Mouse (Mus musculus) heart, adult 2 months (tissue): Measurements from ENCODE around the gene Ciz1. TPM values are rescaled to one million over a fixed set of nuclear protein-coding genes. Genes with fewer than 3 reads are reported as not detected.

Source experiments
- DNase-seq, 2 experiments: peaks; one replicate each; pipeline ENCODE4 v3.0.0; 2021
- H3K27ac ChIP-seq: fragments of 200-600 bp; 2 replicates; pipeline ENCODE4 v1.8.1; 2022
- H3K27me3 ChIP-seq: fragments of 200-500 bp; 2 replicates; pipeline ENCODE4 v1.6.1; 2012; ENCODE audit warnings: mild to moderate bottlenecking, low read length, inconsistent platforms, mixed read lengths; ENCODE audit not compliant: control insufficient read depth, insufficient read depth
- H3K36me3 ChIP-seq: fragments of 200-500 bp; 2 replicates; pipeline ENCODE4 v1.6.1; 2012; ENCODE audit warnings: low read length, inconsistent platforms; ENCODE audit not compliant: control insufficient read depth, insufficient read depth
- H3K4me1 ChIP-seq: fragments of 200-500 bp; 2 replicates; pipeline ENCODE4 v1.6.1; 2011; ENCODE audit warnings: low read length; ENCODE audit not compliant: control insufficient read depth, insufficient read depth
- H3K4me3 ChIP-seq: fragments of 200-600 bp; 2 replicates; pipeline ENCODE4 v1.8.1; 2022
- H3K79me2 ChIP-seq: fragments of 200-500 bp; replicated peaks from 2 replicates; pipeline ENCODE4 v1.6.1; 2012; ENCODE audit warnings: mild to moderate bottlenecking, inconsistent platforms, low read length, moderate library complexity, mixed read lengths; ENCODE audit not compliant: control insufficient read depth, insufficient read depth
- H3K9ac ChIP-seq: fragments of 200-500 bp; 2 replicates; pipeline ENCODE4 v1.6.1; 2012; ENCODE audit warnings: low read depth, mild to moderate bottlenecking, control low read depth, inconsistent platforms, low read length, mixed read lengths
- CTCF ChIP-seq: fragments of 200-600 bp; IDR thresholded peaks from 2 replicates; pipeline ENCODE4 v1.8.1; 2022; ENCODE audit warnings: antibody characterized with exemption, mild to moderate bottlenecking, moderate library complexity
- EP300 ChIP-seq: fragments of 200-500 bp; IDR thresholded peaks from 2 replicates; pipeline ENCODE4 v1.6.1; 2011; ENCODE audit warnings: low read depth, low read length, control low read depth; ENCODE audit not compliant: insufficient read depth
- POLR2A ChIP-seq: fragments of 200-500 bp; IDR thresholded peaks from 2 replicates; pipeline ENCODE4 v1.6.1; 2011; ENCODE audit warnings: mild to moderate bottlenecking, low read depth, low read length, control low read depth; ENCODE audit not compliant: insufficient read depth
- WGBS: fragments of 180-500 bp; shearing (Covaris S2); methylation state at CpG from one replicate; pipeline ENCODE4 v1.1.7; 2018; 5-methylcytosine and 5-hydroxymethylcytosine counted together
- intact Hi-C: fragments of 180-260 bp; cut with DNase I; formaldehyde crosslinking; loops from one replicate; pipeline ENCODE4 v1.15.1; 2025
- polyA plus RNA-seq: library from polyadenylated mRNA; depleted of rRNA; stranded (reverse); fragments of >200 nt; gene quantifications from 2 replicates; pipeline ENCODE4 v1.2.3, GENCODE M21; 2012
- total RNA-seq, 2 experiments: library from RNA; stranded (reverse); gene quantifications; 2 replicates each; pipeline ENCODE4 v1.2.3; 2021

Ciz1 gene
- total and polyA plus RNA-seq, 3 experiments: 26.7 to 128 (median 29.5) TPM

GRCm38 (mm10) chr2:32319586-32320580 is 32.2 kb upstream of the Ciz1 start:
- 43% methylated on average over 9 of the region's 9 CpGs for WGBS
- Histone ChIP-seq H3K9ac (no peak overlapping the region), H3K27me3 (no peaks in the 10 kb centered on the region), H3K79me2 (no peaks in the 10 kb centered on the region), H3K36me3 (no peaks in the 10 kb centered on the region), H3K27ac (peak overlapping the region; percentile 36), H3K4me1 (peaks cover 2% of the 10 kb centered on the region; the same call in 1 of the 2 replicates), H3K4me3 (no peak overlapping the region)
- no peak for TF ChIP-seq EP300
- TF ChIP-seq POLR2A: no peak
- TF ChIP-seq CTCF: no peak
- intact Hi-C loops: no loop called here
- peak; percentile 60 to 61 for DNase-seq

GRCm38 (mm10) chr2:32320721-32321120 is 31.4 kb upstream of the Ciz1 start:
- H3K79me2 ChIP-seq: no peaks in the 10 kb centered on the region
- H3K4me1 ChIP-seq: peaks cover 2% of the 10 kb centered on the region; the same call in 1 of the 2 replicates
- H3K27ac ChIP-seq: peak overlapping the region; percentile 28; the same call in 1 of the 2 replicates
- no peaks in the 10 kb centered on the region for H3K36me3 ChIP-seq
- 67% methylated on average over 11 of the region's 11 CpGs for WGBS
- no peak for TF ChIP-seq EP300
- TF ChIP-seq CTCF: no peak
- no peak for DNase-seq
- no peak overlapping the region for H3K4me3 ChIP-seq
- intact Hi-C loops: no loop called here
- H3K27me3 ChIP-seq: no peaks in the 10 kb centered on the region
- no peak overlapping the region for H3K9ac ChIP-seq

GRCm38 (mm10) chr2:32321591-32322298 is 30.4 kb upstream of the Ciz1 start:
- Histone ChIP-seq H3K4me3 (no peak overlapping the region), H3K79me2 (no peaks in the 10 kb centered on the region), H3K27me3 (no peaks in the 10 kb centered on the region), H3K27ac (no peak overlapping the region), H3K9ac (no peak overlapping the region), H3K4me1 (peaks cover 2% of the 10 kb centered on the region; the same call in 1 of the 2 replicates), H3K36me3 (no peaks in the 10 kb centered on the region)
- WGBS: 67% methylated on average over 9 of the region's 9 CpGs
- TF ChIP-seq CTCF (no peak), EP300 (no peak), POLR2A (no peak)
- intact Hi-C loops: no loop called here
- no peak for DNase-seq

GRCm38 (mm10) chr2:32322754-32323741 is 29.1 kb upstream of the Ciz1 start:
- Histone ChIP-seq H3K36me3 (no peaks in the 10 kb centered on the region), H3K27ac (no peak overlapping the region), H3K79me2 (no peaks in the 10 kb centered on the region), H3K4me1 (no peaks in the 10 kb centered on the region; the same call in 1 of the 2 replicates), H3K27me3 (no peaks in the 10 kb centered on the region), H3K4me3 (no peak overlapping the region), H3K9ac (no peak overlapping the region)
- no peak for DNase-seq
- TF ChIP-seq EP300: no peak
- no peak for TF ChIP-seq POLR2A
- no peak for TF ChIP-seq CTCF
- intact Hi-C loops: no loop called here
- 77% methylated on average over 7 of the region's 7 CpGs for WGBS

- no peaks in the 10 kb centered on the region for H3K36me3 ChIP-seq
- no peak overlapping the region for H3K27ac ChIP-seq
- no peaks in the 10 kb centered on the region for H3K27me3 ChIP-seq
- H3K9ac ChIP-seq: no peak overlapping the region
- no peak for DNase-seq
- H3K4me1 ChIP-seq: no peaks in the 10 kb centered on the region; the same call in 1 of the 2 replicates
- TF ChIP-seq CTCF (0 out of 2 replicates have a peak, but pooled peaks have one; percentile 12), EP300 (no peak), POLR2A (no peak)
- 65% methylated on average over 4 of the region's 4 CpGs for WGBS
- no peaks in the 10 kb centered on the region for H3K79me2 ChIP-seq
- H3K4me3 ChIP-seq: no peak overlapping the region
- intact Hi-C loops: no loop called here
These were observed 27.8 kb upstream of the Ciz1 start for GRCm38 (mm10) chr2:32324322-32324721.
